Mouse (Mus musculus): ENCODE measurements around the gene Tbc1d2. TPM values are rescaled to one million over a fixed set of nuclear protein-coding genes. Genes with fewer than 3 reads are reported as not detected.
A peak's percentile ranks its signal among the peaks of the same experiment; 100 is the strongest.

Tbc1d2 gene
- polyA plus RNA-seq, 1 experiment from 2014 or later: 1.3 TPM

- Histone ChIP-seq H3K36me3 (ENCODE audit: control insufficient read depth, insufficient read depth, low read length) (no peaks in the 10 kb centered on the region), H3K9me3 (ENCODE audit: control insufficient read depth, low read length) (no peaks in the 10 kb centered on the region), H3K4me1 (ENCODE audit: control insufficient read depth, insufficient read depth, low read depth, low read length) (0 out of 2 replicates have a peak, but pooled peaks cover 3% of the 10 kb centered on the region), H3K27me3 (replicated peaks; ENCODE audit: control insufficient read depth, insufficient read depth, low read length) (no peaks in the 10 kb centered on the region), H3K4me2 (ENCODE audit: low read length) (no peak overlapping the region), H3K27ac (ENCODE audit: low read depth, low read length) (no peak overlapping the region), H3K9ac (ENCODE audit: low read depth, low read length) (no peak overlapping the region), H3K4me3 (ENCODE audit: low read length) (no peak overlapping the region)
- WGBS: 69% methylated on average over 11 of the region's 11 CpGs
- ATAC-seq: no peak
Measured at GRCm38 (mm10) chr4:46618196-46618817, 31.7 kb downstream of the Tbc1d2 start.

GRCm38 (mm10) chr4:46617408-46617807 lies 32.6 kb downstream of the Tbc1d2 start:
- Histone ChIP-seq H3K27ac (ENCODE audit: low read depth, low read length) (no peak overlapping the region), H3K9ac (ENCODE audit: low read depth, low read length) (no peak overlapping the region), H3K27me3 (replicated peaks; ENCODE audit: control insufficient read depth, insufficient read depth, low read length) (no peaks in the 10 kb centered on the region), H3K36me3 (ENCODE audit: control insufficient read depth, insufficient read depth, low read length) (no peaks in the 10 kb centered on the region), H3K9me3 (ENCODE audit: control insufficient read depth, low read length) (no peaks in the 10 kb centered on the region), H3K4me1 (ENCODE audit: control insufficient read depth, insufficient read depth, low read depth, low read length) (0 out of 2 replicates have a peak, but pooled peaks cover 3% of the 10 kb centered on the region), H3K4me3 (ENCODE audit: low read length) (no peak overlapping the region), H3K4me2 (ENCODE audit: low read length) (no peak overlapping the region)
- no peak for ATAC-seq
- WGBS: 76% methylated on average over 6 of the region's 6 CpGs

- Histone ChIP-seq H3K4me1 (ENCODE audit: control insufficient read depth, insufficient read depth, low read depth, low read length) (peaks cover 3% of the 10 kb centered on the region; the same call in 1 of the 2 replicates), H3K4me3 (ENCODE audit: low read length) (no peak overlapping the region), H3K4me2 (ENCODE audit: low read length) (no peak overlapping the region), H3K9ac (ENCODE audit: low read depth, low read length) (no peak overlapping the region), H3K27me3 (replicated peaks; ENCODE audit: control insufficient read depth, insufficient read depth, low read length) (no peaks in the 10 kb centered on the region), H3K36me3 (ENCODE audit: control insufficient read depth, insufficient read depth, low read length) (no peaks in the 10 kb centered on the region), H3K27ac (ENCODE audit: low read depth, low read length) (no peak overlapping the region), H3K9me3 (ENCODE audit: control insufficient read depth, low read length) (no peaks in the 10 kb centered on the region)
- WGBS: 80% methylated on average over 9 of the region's 9 CpGs
- no peak for ATAC-seq
Measured at GRCm38 (mm10) chr4:46614641-46615040, 35.4 kb downstream of the Tbc1d2 start.

GRCm38 (mm10) chr4:46613618-46614017 lies 36.4 kb downstream of the Tbc1d2 start:
- H3K27ac ChIP-seq (ENCODE audit: low read depth, low read length): no peak overlapping the region
- peaks cover 3% of the 10 kb centered on the region; the same call in 1 of the 2 replicates for H3K4me1 ChIP-seq (ENCODE audit: control insufficient read depth, insufficient read depth, low read depth, low read length)
- no peaks in the 10 kb centered on the region for H3K9me3 ChIP-seq (ENCODE audit: control insufficient read depth, low read length)
- no peak overlapping the region for H3K4me2 ChIP-seq (ENCODE audit: low read length)
- no peak overlapping the region for H3K4me3 ChIP-seq (ENCODE audit: low read length)
- no peak overlapping the region for H3K9ac ChIP-seq (ENCODE audit: low read depth, low read length)
- no peak for ATAC-seq
- H3K36me3 ChIP-seq (ENCODE audit: control insufficient read depth, insufficient read depth, low read length): no peaks in the 10 kb centered on the region
- H3K27me3 ChIP-seq (replicated peaks; ENCODE audit: control insufficient read depth, insufficient read depth, low read length): no peaks in the 10 kb centered on the region
- 74% methylated on average over 12 of the region's 12 CpGs for WGBS

GRCm38 (mm10) chr4:46611181-46611580 lies 38.8 kb downstream of the Tbc1d2 start:
- Histone ChIP-seq H3K9ac (ENCODE audit: low read depth, low read length) (no peak overlapping the region), H3K9me3 (ENCODE audit: control insufficient read depth, low read length) (no peaks in the 10 kb centered on the region), H3K4me1 (ENCODE audit: control insufficient read depth, insufficient read depth, low read depth, low read length) (peaks cover 3% of the 10 kb centered on the region; the same call in 1 of the 2 replicates), H3K27ac (ENCODE audit: low read depth, low read length) (no peak overlapping the region), H3K4me2 (ENCODE audit: low read length) (no peak overlapping the region), H3K27me3 (replicated peaks; ENCODE audit: control insufficient read depth, insufficient read depth, low read length) (no peaks in the 10 kb centered on the region), H3K36me3 (ENCODE audit: control insufficient read depth, insufficient read depth, low read length) (no peaks in the 10 kb centered on the region), H3K4me3 (ENCODE audit: low read length) (no peak overlapping the region)
- peak; percentile 75 for ATAC-seq
- 1% methylated on average over 4 of the region's 4 CpGs for WGBS

- no peaks in the 10 kb centered on the region for H3K9me3 ChIP-seq (ENCODE audit: control insufficient read depth, low read length)
- peaks cover 3% of the 10 kb centered on the region; the same call in 1 of the 2 replicates for H3K4me1 ChIP-seq (ENCODE audit: control insufficient read depth, insufficient read depth, low read depth, low read length)
- H3K36me3 ChIP-seq (ENCODE audit: control insufficient read depth, insufficient read depth, low read length): no peaks in the 10 kb centered on the region
- H3K27ac ChIP-seq (ENCODE audit: low read depth, low read length): no peak overlapping the region
- H3K9ac ChIP-seq (ENCODE audit: low read depth, low read length): no peak overlapping the region
- no peak overlapping the region for H3K4me2 ChIP-seq (ENCODE audit: low read length)
- H3K4me3 ChIP-seq (ENCODE audit: low read length): no peak overlapping the region
- WGBS: 68% methylated on average over 3 of the region's 3 CpGs
- ATAC-seq: no peak
- H3K27me3 ChIP-seq (replicated peaks; ENCODE audit: control insufficient read depth, insufficient read depth, low read length): 0 out of 2 replicates have a peak, but pooled peaks cover 3% of the 10 kb centered on the region
Measured at GRCm38 (mm10) chr4:46607601-46608000, 42.4 kb downstream of the Tbc1d2 start.

- ATAC-seq: no peak
- no peak overlapping the region for H3K27ac ChIP-seq (ENCODE audit: low read depth, low read length)
- H3K9ac ChIP-seq (ENCODE audit: low read depth, low read length): no peak overlapping the region
- no peak overlapping the region for H3K4me2 ChIP-seq (ENCODE audit: low read length)
- no peaks in the 10 kb centered on the region for H3K36me3 ChIP-seq (ENCODE audit: control insufficient read depth, insufficient read depth, low read length)
- peaks cover 3% of the 10 kb centered on the region for H3K4me1 ChIP-seq (ENCODE audit: control insufficient read depth, insufficient read depth, low read depth, low read length)
- H3K9me3 ChIP-seq (ENCODE audit: control insufficient read depth, low read length): no peaks in the 10 kb centered on the region
- WGBS: 56% methylated on average over 11 of the region's 11 CpGs
- H3K4me3 ChIP-seq (ENCODE audit: low read length): no peak overlapping the region
- 0 out of 2 replicates have a peak, but pooled peaks cover 3% of the 10 kb centered on the region for H3K27me3 ChIP-seq (replicated peaks; ENCODE audit: control insufficient read depth, insufficient read depth, low read length)
Measured at GRCm38 (mm10) chr4:46605451-46605850, 44.6 kb downstream of the Tbc1d2 start.

GRCm38 (mm10) chr4:46602704-46603103 lies 47.3 kb downstream of the Tbc1d2 start:
- ATAC-seq: no peak
- Histone ChIP-seq H3K9me3 (ENCODE audit: control insufficient read depth, low read length) (no peaks in the 10 kb centered on the region), H3K4me1 (ENCODE audit: control insufficient read depth, insufficient read depth, low read depth, low read length) (peaks cover 3% of the 10 kb centered on the region), H3K36me3 (ENCODE audit: control insufficient read depth, insufficient read depth, low read length) (no peaks in the 10 kb centered on the region), H3K4me2 (ENCODE audit: low read length) (no peak overlapping the region), H3K27me3 (replicated peaks; ENCODE audit: control insufficient read depth, insufficient read depth, low read length) (peaks cover 7% of the 10 kb centered on the region), H3K9ac (ENCODE audit: low read depth, low read length) (no peak overlapping the region), H3K27ac (ENCODE audit: low read depth, low read length) (no peak overlapping the region), H3K4me3 (ENCODE audit: low read length) (no peak overlapping the region)
- 61% methylated on average over 7 of the region's 7 CpGs for WGBS

GRCm38 (mm10) chr4:46601844-46602423 lies 48.1 kb downstream of the Tbc1d2 start, which contains the start of gene Coro2a:
Gene Coro2a, minus strand, starts transcription at chr4:46602202.
- peak; percentile 74 for ATAC-seq
- WGBS: 0% methylated on average over 28 of the region's 66 CpGs
- H3K36me3 ChIP-seq (ENCODE audit: control insufficient read depth, insufficient read depth, low read length): no peaks in the 10 kb centered on the region
- peak within 1 kb of the TSS; percentile 60; the same call in 1 of the 2 replicates for H3K27ac ChIP-seq (ENCODE audit: low read depth, low read length)
- H3K9me3 ChIP-seq (ENCODE audit: control insufficient read depth, low read length): no peaks in the 10 kb centered on the region
- peak within 1 kb of the TSS; percentile 87 for H3K9ac ChIP-seq (ENCODE audit: low read depth, low read length)
- peaks cover 3% of the 10 kb centered on the region for H3K4me1 ChIP-seq (ENCODE audit: control insufficient read depth, insufficient read depth, low read depth, low read length)
- peak within 1 kb of the TSS; percentile 93 for H3K4me2 ChIP-seq (ENCODE audit: low read length)
- peaks cover 7% of the 10 kb centered on the region for H3K27me3 ChIP-seq (replicated peaks; ENCODE audit: control insufficient read depth, insufficient read depth, low read length)
- peak within 1 kb of the TSS; percentile 75 for H3K4me3 ChIP-seq (ENCODE audit: low read length)
